Mouse (Mus musculus) stomach, postnatal 0 days (tissue): ENCODE results near the gene Igdcc3.

ENCODE experiments used
- CTCF ChIP-seq: IDR thresholded peaks from 2 replicates; pipeline ENCODE4 v1.5.1; 2016; ENCODE audit warnings: antibody characterized with exemption, low read depth, mild to moderate bottlenecking, moderate library complexity
- EP300 ChIP-seq: optimal IDR thresholded peaks from 2 replicates; pipeline ENCODE3; 2016; ENCODE audit warnings: antibody characterized with exemption

DNA sequence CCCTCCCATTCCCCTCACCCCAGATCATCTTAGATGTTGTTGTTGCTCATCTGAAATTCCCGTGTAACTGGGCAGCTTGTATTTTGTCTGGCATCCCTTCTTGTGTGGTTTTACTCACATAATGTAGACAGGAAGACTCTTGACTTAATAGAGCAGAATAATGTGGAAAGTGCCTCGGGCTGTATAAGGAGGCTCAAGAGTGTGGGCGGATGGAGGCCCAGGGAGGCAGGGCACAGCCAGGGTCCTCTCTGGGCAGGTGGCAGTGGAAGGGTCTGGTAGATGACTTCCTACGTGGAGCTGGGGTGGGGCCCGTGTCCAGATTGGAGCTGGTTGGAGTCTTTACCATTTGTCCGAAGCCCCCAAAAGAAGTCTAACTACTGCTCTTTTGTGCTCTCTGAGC, 82.9 kb downstream of the Igdcc3 start:
- no peak for TF ChIP-seq CTCF
- no peak for TF ChIP-seq EP300
